Mouse (Mus musculus) heart, postnatal 0 days (tissue): ENCODE measurements at regions not wholly inside any gene's neighbourhood (a gene's known extent, or its start where the extent isn't known, plus 50 kb on each side); places are given as distances from the start of the nearest gene placed in this dataset.

Experiments
- ATAC-seq: fragments of 200-750 bp; cut with Nextera tagmentation; 2 replicates; pipeline ENCODE4 v1.8.0; 2017; ENCODE audit warnings: low read depth, moderate number of reproducible peaks, moderate library complexity; ENCODE audit not compliant: insufficient read depth
- DNase-seq: peaks from one replicate; pipeline ENCODE4 v3.0.0-alpha.2; 2016; ENCODE audit warnings: low spot score
- H3K27ac ChIP-seq: fragments of 300-500 bp; sonication (generic); 2 replicates; pipeline ENCODE4 v1.5.1; 2014; ENCODE audit warnings: low read depth, mild to moderate bottlenecking
- H3K27me3 ChIP-seq: fragments of 300-500 bp; sonication (generic); 2 replicates; pipeline ENCODE4 v1.6.1; 2014; ENCODE audit warnings: low read length, mixed read lengths; ENCODE audit not compliant: control insufficient read depth, insufficient read depth
- H3K36me3 ChIP-seq: fragments of 300-500 bp; sonication (generic); replicated peaks from 2 replicates; pipeline ENCODE4 v1.6.1; 2014; ENCODE audit warnings: low read length, mixed read lengths; ENCODE audit not compliant: control insufficient read depth, insufficient read depth
- H3K4me1 ChIP-seq: fragments of 300-500 bp; sonication (generic); 2 replicates; pipeline ENCODE4 v1.6.1; 2014; ENCODE audit warnings: antibody characterized with exemption; ENCODE audit not compliant: control insufficient read depth, insufficient read depth
- H3K4me2 ChIP-seq: fragments of 300-500 bp; sonication (generic); 2 replicates; pipeline ENCODE4 v1.6.1; 2014; ENCODE audit warnings: low read depth, mild to moderate bottlenecking, low read length, moderate library complexity
- H3K4me3 ChIP-seq: fragments of 300-500 bp; sonication (generic); 2 replicates; pipeline ENCODE4 v1.5.1; 2014; ENCODE audit warnings: low read depth, low read length
- H3K9ac ChIP-seq: fragments of 300-500 bp; sonication (generic); replicated peaks from 2 replicates; pipeline ENCODE4 v1.6.1; 2014; ENCODE audit warnings: low read depth, low read length, mixed read lengths
- H3K9me3 ChIP-seq: fragments of 300-500 bp; sonication (generic); replicated peaks from 2 replicates; pipeline ENCODE4 v1.6.1; 2016; ENCODE audit warnings: low read length; ENCODE audit not compliant: control insufficient read depth
- CTCF ChIP-seq: IDR thresholded peaks from 2 replicates; pipeline ENCODE4 v1.5.1; 2016; ENCODE audit warnings: antibody characterized with exemption, control low read depth, low read depth
- EP300 ChIP-seq: IDR thresholded peaks from 2 replicates; pipeline ENCODE4 v1.6.1; 2016; ENCODE audit warnings: antibody characterized with exemption, low read depth
- whole genome bisulfite sequencing: fragments of 180-500 bp; shearing (Covaris S2); extraction: QIAGEN DNeasy Blood & Tissue Kit; methylation state at CpG from one replicate; pipeline ENCODE4 v1.1.7; 2014; 5-methylcytosine and 5-hydroxymethylcytosine counted together

- DNase-seq (no peak), ATAC-seq (no peak)
- Histone ChIP-seq H3K4me1 (no peaks in the 10 kb centered on the region), H3K9ac (no peak overlapping the region), H3K4me3 (no peak overlapping the region), H3K4me2 (0 out of 2 replicates have a peak overlapping the region, but pooled peaks have one; percentile 3), H3K27me3 (no peaks in the 10 kb centered on the region), H3K36me3 (no peaks in the 10 kb centered on the region), H3K27ac (no peak overlapping the region), H3K9me3 (no peaks in the 10 kb centered on the region)
- TF ChIP-seq EP300 (no peak), CTCF (no peak)
- 50% methylated on average over 12 of the region's 12 CpGs for WGBS
These were observed 93.7 kb upstream of the Mki67 start for GRCm38 (mm10) chr7:135809751-135810379.

GRCm38 (mm10) chr7:135810971-135811370 is 94.8 kb upstream of the Mki67 start:
- Histone ChIP-seq H3K27me3 (no peaks in the 10 kb centered on the region), H3K27ac (no peak overlapping the region), H3K36me3 (no peaks in the 10 kb centered on the region), H3K9ac (no peak overlapping the region), H3K4me1 (no peaks in the 10 kb centered on the region), H3K4me2 (no peak overlapping the region), H3K4me3 (no peak overlapping the region), H3K9me3 (no peaks in the 10 kb centered on the region)
- no peak for TF ChIP-seq EP300
- no peak for TF ChIP-seq CTCF
- ATAC-seq = no peak
- no peak for DNase-seq
- 74% methylated on average over 9 of the region's 9 CpGs for WGBS

DNA sequence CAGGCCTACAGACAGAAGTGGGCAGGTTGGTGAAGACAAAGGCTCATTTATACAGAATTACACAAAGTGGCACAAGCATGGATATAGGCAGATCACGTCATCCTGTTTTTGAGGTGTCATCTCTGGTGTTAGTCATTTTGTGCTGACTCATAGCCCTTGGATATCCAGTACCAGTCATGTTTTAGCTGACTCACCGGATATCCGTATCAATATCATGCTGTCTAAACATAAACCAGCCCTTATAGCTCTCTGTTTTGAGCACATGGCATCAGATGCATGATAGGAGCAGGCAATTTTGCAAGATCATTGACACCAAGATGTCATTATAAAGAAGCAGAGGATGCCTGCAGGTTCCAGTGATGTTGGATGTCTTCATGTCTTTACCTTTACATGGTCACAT is 97.5 kb upstream of the Mki67 start:
- Histone ChIP-seq H3K27ac (no peak overlapping the region), H3K36me3 (no peaks in the 10 kb centered on the region), H3K9me3 (no peaks in the 10 kb centered on the region), H3K4me1 (no peaks in the 10 kb centered on the region), H3K4me3 (no peak overlapping the region), H3K27me3 (no peaks in the 10 kb centered on the region), H3K9ac (no peak overlapping the region), H3K4me2 (no peak overlapping the region)
- no peak for DNase-seq
- 81% methylated on average over 3 of the region's 3 CpGs for whole genome bisulfite sequencing
- ATAC-seq = no peak
- no peak for TF ChIP-seq EP300

GRCm38 (mm10) chr7:135816191-135816590 is 100.0 kb upstream of the Mki67 start:
- H3K36me3 ChIP-seq = no peaks in the 10 kb centered on the region
- no peaks in the 10 kb centered on the region for H3K9me3 ChIP-seq
- no peak overlapping the region for H3K27ac ChIP-seq
- DNase-seq (no peak), ATAC-seq (no peak)
- no peak overlapping the region for H3K4me2 ChIP-seq
- H3K4me3 ChIP-seq = no peak overlapping the region
- TF ChIP-seq EP300 (no peak), CTCF (no peak)
- WGBS = 73% methylated on average over 3 of the region's 3 CpGs
- no peaks in the 10 kb centered on the region for H3K27me3 ChIP-seq
- no peaks in the 10 kb centered on the region for H3K4me1 ChIP-seq
- no peak overlapping the region for H3K9ac ChIP-seq

GRCm38 (mm10) chr7:135817868-135818267 is 101.7 kb upstream of the Mki67 start:
- 38% methylated on average over 3 of the region's 3 CpGs for WGBS
- TF ChIP-seq CTCF (no peak), EP300 (no peak)
- Histone ChIP-seq H3K4me2 (no peak overlapping the region), H3K9me3 (no peaks in the 10 kb centered on the region; the same call in 1 of the 2 replicates), H3K27me3 (no peaks in the 10 kb centered on the region), H3K36me3 (no peaks in the 10 kb centered on the region), H3K9ac (no peak overlapping the region), H3K4me1 (no peaks in the 10 kb centered on the region), H3K27ac (no peak overlapping the region), H3K4me3 (no peak overlapping the region)
- DNase-seq (no peak), ATAC-seq (no peak)

DNA sequence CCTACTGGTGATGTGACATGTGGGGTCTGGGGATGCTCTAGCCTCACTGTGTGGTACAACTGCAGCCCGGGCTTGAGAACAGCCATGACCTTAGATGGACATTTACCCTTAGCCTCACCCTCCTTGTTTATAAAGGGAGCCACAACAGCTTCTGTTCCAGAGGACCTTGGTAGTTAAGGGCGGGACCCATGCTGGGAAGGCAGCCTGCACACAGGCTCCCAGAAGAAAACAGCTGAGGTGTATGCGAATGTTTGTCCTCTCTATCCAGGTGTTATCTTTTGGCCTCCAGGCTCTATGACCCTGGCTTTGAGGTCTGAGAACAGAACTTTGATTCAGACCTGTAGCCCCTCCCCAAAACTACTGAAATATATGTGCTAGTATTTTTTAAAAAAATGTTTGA is 102.1 kb upstream of the Mki67 start:
- no peak for TF ChIP-seq CTCF
- no peak for TF ChIP-seq EP300
- no peak for ATAC-seq
- no peak overlapping the region for H3K9ac ChIP-seq
- H3K4me3 ChIP-seq = no peak overlapping the region
- no peaks in the 10 kb centered on the region for H3K27me3 ChIP-seq
- 72% methylated on average over 3 of the region's 3 CpGs for WGBS
- H3K4me2 ChIP-seq = no peak overlapping the region
- H3K27ac ChIP-seq = no peak overlapping the region
- DNase-seq = no peak
- no peaks in the 10 kb centered on the region; the same call in 1 of the 2 replicates for H3K9me3 ChIP-seq
- H3K4me1 ChIP-seq = no peaks in the 10 kb centered on the region
- H3K36me3 ChIP-seq = no peaks in the 10 kb centered on the region
